9 mouse cellular contexts compared by ENCODE assay signal in the genomic region with DNA sequence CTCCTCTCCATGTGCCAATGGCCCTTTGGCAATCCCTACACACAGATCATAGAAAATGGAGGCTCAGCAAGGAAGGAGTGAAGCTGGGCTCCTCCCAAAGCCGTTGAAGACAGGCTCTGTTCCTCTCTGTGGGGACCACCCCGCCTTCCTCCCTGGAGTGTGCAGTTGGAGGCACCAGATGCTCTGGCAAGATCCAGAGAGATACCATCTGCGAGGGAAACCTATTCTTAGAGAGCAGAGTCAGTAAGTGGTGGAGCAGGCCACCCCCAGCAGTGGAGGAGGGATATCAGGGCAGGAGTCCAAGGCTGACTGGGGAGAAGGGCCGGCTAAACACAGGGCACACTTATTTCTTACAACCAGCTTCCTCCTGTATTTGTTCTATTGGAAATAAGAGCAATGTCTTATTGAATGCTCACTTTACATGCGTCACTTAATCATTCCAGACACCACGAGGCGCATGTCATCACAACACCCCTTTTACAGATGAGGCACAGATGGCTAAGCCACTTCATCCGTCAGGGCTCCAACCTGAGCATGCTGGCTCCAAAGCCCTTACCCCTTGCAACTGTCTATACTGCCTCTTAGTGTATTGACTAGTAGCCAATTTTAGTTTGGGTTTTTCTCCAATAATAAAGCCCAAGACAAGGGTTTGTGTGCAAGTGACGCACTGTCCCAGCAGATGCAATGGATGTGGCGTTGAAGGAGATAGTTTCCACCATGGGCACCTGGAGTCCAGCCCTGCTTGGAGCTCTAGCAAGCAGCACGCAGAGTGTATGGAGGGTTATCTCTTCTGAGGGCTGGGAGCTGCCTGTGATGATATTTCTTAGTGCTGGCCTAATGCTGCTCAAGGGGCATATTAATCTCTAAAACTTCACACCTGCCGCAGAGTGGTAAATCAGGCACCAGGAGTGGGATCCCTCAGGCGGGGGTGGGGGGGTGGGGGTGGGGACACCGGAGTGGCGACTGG. TPM values are rescaled to one million over a fixed set of nuclear protein-coding genes. Genes with fewer than 3 reads are reported as not detected.
DNase-seq lines count a peak whose midpoint lies in the region; ATAC-seq and TF ChIP-seq lines count a peak whose summit lies in the region.
"Had no signal": no experiment of that assay in that cellular context is flagged by ENCODE, and none has a peak within 500 bp of the region (broad histone marks: within the 10 kb centered on the region; RNA-seq: fewer than 3 reads in every experiment).

No protein-coding gene starts in this region.

- peaks cover 8% of the 10 kb centered on the region for H3K36me3 ChIP-seq in heart, embryonic 16.5 days (ENCODE audit: control insufficient read depth, insufficient read depth)
- no peaks in the 10 kb centered on the region for H3K36me3 ChIP-seq in hindbrain, embryonic 16.5 days (ENCODE audit: control insufficient read depth, insufficient read depth, low read length)
- no peaks in the 10 kb centered on the region for H3K36me3 ChIP-seq in liver, embryonic 11.5 days (ENCODE audit: control insufficient read depth, insufficient read depth, low read length)
- H3K36me3 ChIP-seq in kidney, adult 2 months (ENCODE audit: control insufficient read depth, insufficient read depth, low read length): no peaks in the 10 kb centered on the region; the same call in 1 of the 2 replicates

- H3K4me1 ChIP-seq in heart, embryonic 16.5 days (ENCODE audit: control insufficient read depth, insufficient read depth, low read length): peaks cover 14% of the 10 kb centered on the region
- H3K4me1 ChIP-seq in hindbrain, embryonic 16.5 days (ENCODE audit: control insufficient read depth, insufficient read depth, low read depth, low read length): peaks cover 17% of the 10 kb centered on the region
- H3K4me1 ChIP-seq in liver, embryonic 11.5 days (replicated peaks; ENCODE audit: control insufficient read depth, insufficient read depth, low read length): peaks cover 19% of the 10 kb centered on the region
- no peaks in the 10 kb centered on the region for H3K4me1 ChIP-seq in kidney, adult 2 months (ENCODE audit: control insufficient read depth, insufficient read depth, low read length)

- no peaks in the 10 kb centered on the region for H3K9me3 ChIP-seq in heart, embryonic 16.5 days (replicated peaks; ENCODE audit: control insufficient read depth, low read length)
- H3K9me3 ChIP-seq in hindbrain, embryonic 16.5 days (ENCODE audit: control insufficient read depth, low read length): no peaks in the 10 kb centered on the region
- H3K9me3 ChIP-seq in liver, embryonic 11.5 days (ENCODE audit: control insufficient read depth, low read length): no peaks in the 10 kb centered on the region

- no peak for TF ChIP-seq POLR2A in kidney, adult 2 months (IDR thresholded peaks at IDR 0.05; ENCODE audit: low read depth, low read length)

- WGBS in heart, embryonic 16.5 days: 39% methylated on average over 15 of the region's 15 CpGs
- 39% methylated on average over 15 of the region's 15 CpGs for WGBS in hindbrain, embryonic 16.5 days
- 59% methylated on average over 15 of the region's 15 CpGs for WGBS in liver, embryonic 11.5 days
- 63% methylated on average over 15 of the region's 15 CpGs for WGBS in kidney, adult 2 months

- peak; percentile 73; the same call in 1 of the 2 replicates for ATAC-seq in heart, embryonic 16.5 days (replicated peaks; ENCODE audit: extremely low read depth, insufficient read depth, low FRiP score)
- peak; percentile 90 for ATAC-seq in hindbrain, embryonic 16.5 days
- ATAC-seq in liver, embryonic 11.5 days (replicated peaks; ENCODE audit: low FRiP score): peak; percentile 58; the same call in 1 of the 2 replicates
- no peak for ATAC-seq in monocyte, adult 5-6 weeks (replicated peaks; ENCODE audit: insufficient number of reproducible peaks, low FRiP score, low TSS enrichment, poor library complexity, severe bottlenecking)

- TF ChIP-seq CTCF in kidney, adult 2 months (conservative IDR thresholded peaks at IDR 0.05; ENCODE audit: insufficient read depth, insufficient read length, low read depth, low read length): no peak

- DNase-seq in heart, adult 9 months (ENCODE audit: low spot score in 2 of 2): no peak
- peak; percentile 76 to 82 for DNase-seq in cerebellum, postnatal 36 days
- no peak for DNase-seq in liver, embryonic 11.5 days (ENCODE audit: low spot score)
- peak; percentile 93 for DNase-seq in right cerebral cortex, postnatal 25 days
- no peak for DNase-seq in kidney, adult 2 months

- no peak overlapping the region for H3K27ac ChIP-seq in heart, embryonic 16.5 days (ENCODE audit: low read length)
- H3K27ac ChIP-seq in hindbrain, embryonic 16.5 days (ENCODE audit: low read depth, low read length): peak overlapping the region; percentile 52
- peak overlapping the region; percentile 39; the same call in 1 of the 2 replicates for H3K27ac ChIP-seq in liver, embryonic 11.5 days (ENCODE audit: low read depth, low read length)
- H3K27ac ChIP-seq in kidney, adult 2 months (ENCODE audit: insufficient read depth, low read depth, low read length): no peak overlapping the region

- H3K27me3 ChIP-seq in heart, embryonic 16.5 days (ENCODE audit: control insufficient read depth, insufficient read depth, low read length): no peaks in the 10 kb centered on the region
- H3K27me3 ChIP-seq in hindbrain, embryonic 16.5 days (replicated peaks; ENCODE audit: control insufficient read depth, insufficient read depth, low read length): no peaks in the 10 kb centered on the region
- no peaks in the 10 kb centered on the region for H3K27me3 ChIP-seq in liver, embryonic 11.5 days (replicated peaks; ENCODE audit: control insufficient read depth, insufficient read depth, low read length)
- no peaks in the 10 kb centered on the region for H3K27me3 ChIP-seq in kidney, adult 2 months (replicated peaks; ENCODE audit: control insufficient read depth, insufficient read depth, low read length)
- H3K27me3 ChIP-seq: CH12.LX had no signal

- no peak overlapping the region for H3K4me3 ChIP-seq in heart, embryonic 16.5 days (ENCODE audit: low read length)
- no peak overlapping the region for H3K4me3 ChIP-seq in hindbrain, embryonic 16.5 days (ENCODE audit: low read length)
- H3K4me3 ChIP-seq in liver, embryonic 11.5 days (ENCODE audit: low read depth, low read length): no peak overlapping the region
- H3K4me3 ChIP-seq in kidney, adult 2 months (ENCODE audit: insufficient read depth, low read depth, low read length): no peak overlapping the region

- no peak overlapping the region for H3K4me2 ChIP-seq in heart, embryonic 16.5 days (ENCODE audit: low read depth, low read length)
- peak overlapping the region; percentile 6; the same call in 1 of the 2 replicates for H3K4me2 ChIP-seq in hindbrain, embryonic 16.5 days (ENCODE audit: low read length)
- no peak overlapping the region for H3K4me2 ChIP-seq in liver, embryonic 11.5 days

- no peak overlapping the region for H3K9ac ChIP-seq in heart, embryonic 16.5 days (ENCODE audit: low read length)
- H3K9ac ChIP-seq in hindbrain, embryonic 16.5 days (ENCODE audit: low read depth, low read length): no peak overlapping the region
- H3K9ac ChIP-seq in liver, embryonic 11.5 days (ENCODE audit: low read depth, low read length): no peak overlapping the region

RNA-seq across cellular contexts. Expression of gene E2f1, which starts 14.5 kb away (rescaled TPM):
- 18.9 and 22.1 TPM in 2 replicates for polyA plus RNA-seq in heart, embryonic 16.5 days (2015; fragmentation: Nextera tagmentation; extraction: Ambion mirVana)
- 5.0 and 8.0 TPM in 2 replicates for polyA plus RNA-seq in hindbrain, embryonic 16.5 days (2015; fragmentation: Nextera tagmentation; extraction: Ambion mirVana)
- 12.6 and 14.0 TPM in 2 replicates for polyA plus RNA-seq in liver, embryonic 11.5 days (2014; fragmentation: Nextera tagmentation; extraction: Ambion mirVana)
- total RNA-seq in monocyte, adult 5-6 weeks (2017): 0.64 to 3.1 TPM (median 1.8 TPM) in 3 replicates
- polyA plus RNA-seq in kidney, adult 2 months (2012; rRNA removed): 3.6 and 4.1 TPM in 2 replicates

RNA-seq across cellular contexts. Expression of gene Pxmp4, which starts 19.3 kb away (rescaled TPM):
- 28.2 and 29.5 TPM in 2 replicates for polyA plus RNA-seq in heart, embryonic 16.5 days (2015; fragmentation: Nextera tagmentation; extraction: Ambion mirVana)
- polyA plus RNA-seq in hindbrain, embryonic 16.5 days (2015; fragmentation: Nextera tagmentation; extraction: Ambion mirVana): 18.7 and 20.6 TPM in 2 replicates
- polyA plus RNA-seq in liver, embryonic 11.5 days (2014; fragmentation: Nextera tagmentation; extraction: Ambion mirVana): 25.2 and 25.6 TPM in 2 replicates
- total RNA-seq in monocyte, adult 5-6 weeks (2017): 7.3 to 10.6 TPM (median 9.6 TPM) in 3 replicates
- 118 and 138 TPM in 2 replicates for polyA plus RNA-seq in kidney, adult 2 months (2012; rRNA removed)

RNA-seq across cellular contexts. Expression of gene Necab3, which starts 25.5 kb away (rescaled TPM):
- polyA plus RNA-seq in heart, embryonic 16.5 days (2015; fragmentation: Nextera tagmentation; extraction: Ambion mirVana): 1.7 and 2.8 TPM in 2 replicates
- 21.6 and 25.7 TPM in 2 replicates for polyA plus RNA-seq in hindbrain, embryonic 16.5 days (2015; fragmentation: Nextera tagmentation; extraction: Ambion mirVana)
- 1.9 and 2.4 TPM in 2 replicates for polyA plus RNA-seq in liver, embryonic 11.5 days (2014; fragmentation: Nextera tagmentation; extraction: Ambion mirVana)
- 0.68 TPM in 1 of 3 replicates, not detected in the others for total RNA-seq in monocyte, adult 5-6 weeks (2017)
- 1.5 and 1.8 TPM in 2 replicates for polyA plus RNA-seq in kidney, adult 2 months (2012; rRNA removed)

RNA-seq across cellular contexts. Expression of gene Zfp341, which starts 28.9 kb away (rescaled TPM):
- polyA plus RNA-seq in heart, embryonic 16.5 days (2015; fragmentation: Nextera tagmentation; extraction: Ambion mirVana): 0.45 and 0.74 TPM in 2 replicates
- 2.0 and 2.3 TPM in 2 replicates for polyA plus RNA-seq in hindbrain, embryonic 16.5 days (2015; fragmentation: Nextera tagmentation; extraction: Ambion mirVana)
- 1.3 and 1.5 TPM in 2 replicates for polyA plus RNA-seq in liver, embryonic 11.5 days (2014; fragmentation: Nextera tagmentation; extraction: Ambion mirVana)
- total RNA-seq in monocyte, adult 5-6 weeks (2017): 2.5 to 3.2 TPM (median 2.8 TPM) in 3 replicates
- 4.9 and 5.3 TPM in 2 replicates for polyA plus RNA-seq in kidney, adult 2 months (2012; rRNA removed)

RNA-seq across cellular contexts. Expression of gene 4930519P11Rik, which starts 29.0 kb away (rescaled TPM):
- not detected in 2 replicates for polyA plus RNA-seq in heart, embryonic 16.5 days (2015; fragmentation: Nextera tagmentation; extraction: Ambion mirVana)
- 0.35 and 0.82 TPM in 2 replicates for polyA plus RNA-seq in hindbrain, embryonic 16.5 days (2015; fragmentation: Nextera tagmentation; extraction: Ambion mirVana)
- not detected in 2 replicates for polyA plus RNA-seq in liver, embryonic 11.5 days (2014; fragmentation: Nextera tagmentation; extraction: Ambion mirVana)
- 2.0 TPM in 1 of 3 replicates, not detected in the others for total RNA-seq in monocyte, adult 5-6 weeks (2017)
- polyA plus RNA-seq in kidney, adult 2 months (2012; rRNA removed): 0.57 and 0.86 TPM in 2 replicates
- total RNA-seq: CH12.LX had no signal

Comparison
In these comparisons a context has a peak if more than half of its experiments do, and no peak if none do; other contexts are left out.
1. H3K27ac ChIP-seq: peak in hindbrain, embryonic 16.5 days (single experiment) and liver, embryonic 11.5 days (single experiment); none in heart, embryonic 16.5 days (single experiment) and kidney, adult 2 months (single experiment).
2. DNase-seq: peak in cerebellum, postnatal 36 days (2 of 2) and right cerebral cortex, postnatal 25 days (single experiment); none in heart, adult 9 months (0 of 2), liver, embryonic 11.5 days (single experiment) and kidney, adult 2 months (single experiment).